Mouse (Mus musculus): ENCODE results near the gene Ceacam18.

- TF ChIP-seq POLR2A (IDR thresholded peaks at IDR 0.05; ENCODE audit: low read depth, low read length) (no peak), CTCF (IDR thresholded peaks at IDR 0.05; ENCODE audit: extremely low read depth, insufficient read depth, insufficient read length, insufficient replicate concordance) (no peak)
Observed at GRCm38 (mm10) chr7:43634500-43634899, at the start of gene Ceacam18.
